Mouse (Mus musculus) bone marrow macrophage, adult 2 months (primary cell): Measurements from ENCODE around the gene Gapt.

Source experiments
- CTCF ChIP-seq: IDR thresholded peaks from 2 replicates; pipeline ENCODE4 v1.5.1; 2012; ENCODE audit warnings: low read depth, mild to moderate bottlenecking, low read length, moderate library complexity
- POLR2A ChIP-seq: IDR thresholded peaks from 2 replicates; pipeline ENCODE4 v1.6.1; 2012; ENCODE audit warnings: mild to moderate bottlenecking, low read depth, low read length, borderline replicate concordance

DNA sequence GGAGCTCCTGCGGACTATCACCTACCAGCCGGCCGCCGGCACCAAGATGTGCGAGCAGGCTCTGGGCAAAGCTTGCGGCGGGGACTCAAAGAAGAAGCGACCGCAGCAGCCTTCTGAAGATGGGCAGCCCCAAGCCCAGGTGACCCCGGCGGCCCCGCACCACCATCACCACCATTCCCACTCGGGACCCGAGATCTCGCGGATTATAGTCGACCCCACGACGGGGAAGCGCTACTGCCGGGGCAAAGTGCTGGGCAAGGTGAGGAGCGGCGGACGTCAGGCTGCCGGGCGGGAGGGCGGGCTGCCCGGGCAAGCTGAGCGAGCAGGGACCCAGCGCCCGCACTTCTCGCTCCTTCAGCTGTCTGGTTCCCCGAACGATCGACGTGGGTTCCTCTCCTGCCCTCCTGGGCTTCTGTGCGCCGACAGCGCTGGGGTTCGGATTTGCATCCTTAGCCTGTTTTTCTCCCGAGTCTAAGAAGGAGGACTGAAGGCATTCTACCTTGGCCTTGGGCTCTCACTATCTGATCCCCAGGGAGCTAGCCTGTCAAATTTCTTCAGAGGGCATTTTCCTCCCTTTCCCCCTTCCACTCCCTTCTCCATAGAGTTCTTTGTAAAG is 38.3 kb upstream of the Gapt start:
- TF ChIP-seq POLR2A (no peak), CTCF (no peak)
